Mouse (Mus musculus): ENCODE measurements around the gene Nrgn. TPM values are rescaled to one million over a fixed set of nuclear protein-coding genes. Genes with fewer than 3 reads are reported as not detected.

Gene Nrgn
- polyA plus RNA-seq (2014; fragmentation: Illumina TruSeq; extraction: RNeasy Lipid Tissue Mini Kit (QIAGEN cat#74804); ENCODE audit: low read depth, low replicate concordance) = 21.5 TPM

DNA sequence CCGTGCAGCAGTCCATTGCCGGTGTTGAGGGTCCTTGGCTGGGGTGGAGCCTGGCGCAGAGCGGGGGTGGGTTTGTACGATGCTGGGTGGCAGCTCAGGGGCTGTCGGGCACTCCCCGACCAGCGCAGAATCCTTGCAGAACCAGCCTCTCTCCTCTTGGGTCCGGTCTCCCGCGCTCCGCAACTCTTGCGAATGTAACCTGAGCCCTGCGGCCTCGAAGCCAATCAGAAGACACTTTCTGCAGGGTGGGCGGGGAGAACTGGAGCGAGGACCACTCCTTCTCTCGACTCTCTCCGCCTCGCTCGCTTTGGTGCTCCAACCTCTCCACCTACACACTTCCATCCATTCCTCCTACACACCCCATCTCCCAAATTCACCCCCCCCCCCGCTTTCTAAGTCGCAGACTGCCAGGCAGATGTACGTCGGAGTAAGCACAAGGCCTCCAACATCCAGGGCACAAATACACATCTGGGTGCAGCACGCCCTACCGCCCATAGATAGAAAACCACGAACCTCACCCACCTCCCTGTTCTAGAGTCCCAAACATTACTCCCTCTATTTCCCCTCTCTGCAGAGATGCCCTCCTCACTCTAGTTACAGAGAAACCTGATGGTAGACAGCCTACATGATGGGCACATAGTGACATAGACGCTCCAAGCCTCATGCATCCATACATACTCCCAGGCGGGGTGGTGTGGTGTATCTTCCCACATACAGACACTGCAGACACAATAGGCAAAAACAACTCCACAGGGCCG lies at the start of gene Nrgn:
Gene Nrgn, minus strand, starts transcription at position 369 of the 758 bp plus-strand sequence.

GRCm38 (mm10) chr9:37554838-37555748 lies 2.4 kb upstream of the Nrgn start, which contains the start of gene Siae:
Siae (plus strand) TSS chr9:37555698.

DNA sequence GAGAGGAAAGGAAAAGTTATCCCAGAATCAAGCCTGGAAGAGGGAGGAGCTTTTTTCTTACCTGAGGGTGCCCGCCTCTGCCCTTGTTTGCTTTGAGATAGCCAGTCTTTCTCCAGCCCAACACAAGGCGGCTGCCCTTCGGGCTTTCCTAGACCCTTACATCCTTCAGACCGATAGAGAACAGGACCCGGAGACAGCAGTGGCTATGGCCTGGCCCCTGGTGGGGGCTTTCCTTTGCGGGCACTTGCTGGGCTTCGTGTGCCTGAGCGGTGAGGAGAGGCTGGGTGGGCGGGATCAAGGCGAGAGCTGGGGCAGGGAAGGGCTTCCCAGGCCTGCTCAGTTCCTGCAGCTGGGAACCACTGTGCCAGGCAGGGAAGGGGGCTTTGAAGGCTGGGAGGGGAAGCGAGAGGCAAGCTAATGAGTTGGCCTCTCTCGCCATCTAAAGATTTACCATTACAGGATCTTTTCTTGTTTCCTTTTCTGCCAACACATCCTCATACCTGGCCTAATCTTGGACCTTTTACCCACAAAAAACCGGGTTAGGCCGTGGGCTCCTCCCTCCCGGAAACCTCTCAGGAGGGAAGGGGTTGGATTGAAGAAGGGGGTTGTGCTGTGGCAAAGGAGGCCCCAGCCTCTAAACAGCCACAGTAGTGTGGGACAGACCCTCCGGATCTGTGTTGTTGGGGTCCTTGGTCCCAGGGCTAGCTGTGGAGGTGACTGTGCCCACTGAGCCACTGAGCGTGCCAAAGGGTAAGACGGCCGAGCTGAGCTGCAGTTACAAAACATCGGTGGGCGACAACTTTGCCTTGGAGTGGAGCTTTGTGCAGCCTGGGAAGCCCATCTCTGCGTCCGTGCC lies 13.3 kb downstream of the Nrgn start, which contains the start of gene Vsig2:
Gene Vsig2, plus strand, starts transcription at position 86 of the 856 bp plus-strand sequence.

GRCm38 (mm10) chr9:37527396-37528224 lies 25.1 kb downstream of the Nrgn start, which contains the start of gene Esam:
Esam (plus strand) TSS chr9:37528078.

Other genes starting within 250 kb of the Nrgn start
- gene Ccdc15, start 204.5 kb downstream of the Nrgn start, polyA plus RNA-seq (2014; fragmentation: Illumina TruSeq; extraction: RNeasy Lipid Tissue Mini Kit (QIAGEN cat#74804); ENCODE audit: low read depth, low replicate concordance) = 1.3 TPM
- gene Hepacam, start 185.6 kb downstream of the Nrgn start, polyA plus RNA-seq (2014; fragmentation: Illumina TruSeq; extraction: RNeasy Lipid Tissue Mini Kit (QIAGEN cat#74804); ENCODE audit: low read depth, low replicate concordance) = 0.82 TPM
- gene Robo4, start 151.0 kb downstream of the Nrgn start, polyA plus RNA-seq (2014; fragmentation: Illumina TruSeq; extraction: RNeasy Lipid Tissue Mini Kit (QIAGEN cat#74804); ENCODE audit: low read depth, low replicate concordance) = 18.7 TPM
- gene Robo3, start 119.7 kb downstream of the Nrgn start, polyA plus RNA-seq (2014; fragmentation: Illumina TruSeq; extraction: RNeasy Lipid Tissue Mini Kit (QIAGEN cat#74804); ENCODE audit: low read depth, low replicate concordance) = 0.20 TPM
- gene Msantd2, start 63.6 kb downstream of the Nrgn start, polyA plus RNA-seq (2014; fragmentation: Illumina TruSeq; extraction: RNeasy Lipid Tissue Mini Kit (QIAGEN cat#74804); ENCODE audit: low read depth, low replicate concordance) = 23.1 TPM
- 53.7 TPM for gene Esam, start 24.8 kb downstream of the Nrgn start, polyA plus RNA-seq (2014; fragmentation: Illumina TruSeq; extraction: RNeasy Lipid Tissue Mini Kit (QIAGEN cat#74804); ENCODE audit: low read depth, low replicate concordance)
- gene Vsig2, start 13.6 kb downstream of the Nrgn start, polyA plus RNA-seq (2014; fragmentation: Illumina TruSeq; extraction: RNeasy Lipid Tissue Mini Kit (QIAGEN cat#74804); ENCODE audit: low read depth, low replicate concordance) = 14.4 TPM
- 19.3 TPM for gene Siae, start 2.8 kb upstream of the Nrgn start, polyA plus RNA-seq (2014; fragmentation: Illumina TruSeq; extraction: RNeasy Lipid Tissue Mini Kit (QIAGEN cat#74804); ENCODE audit: low read depth, low replicate concordance)
- 56.0 TPM for gene Spa17, start 60.8 kb upstream of the Nrgn start, polyA plus RNA-seq (2014; fragmentation: Illumina TruSeq; extraction: RNeasy Lipid Tissue Mini Kit (QIAGEN cat#74804); ENCODE audit: low read depth, low replicate concordance)
- gene Tbrg1, start 104.4 kb upstream of the Nrgn start, polyA plus RNA-seq (2014; fragmentation: Illumina TruSeq; extraction: RNeasy Lipid Tissue Mini Kit (QIAGEN cat#74804); ENCODE audit: low read depth, low replicate concordance) = 84.2 TPM
- gene Panx3, start 116.3 kb upstream of the Nrgn start, polyA plus RNA-seq (2014; fragmentation: Illumina TruSeq; extraction: RNeasy Lipid Tissue Mini Kit (QIAGEN cat#74804); ENCODE audit: low read depth, low replicate concordance) = not detected
- not detected for gene Olfr160, start 163.3 kb upstream of the Nrgn start, polyA plus RNA-seq (2014; fragmentation: Illumina TruSeq; extraction: RNeasy Lipid Tissue Mini Kit (QIAGEN cat#74804); ENCODE audit: low read depth, low replicate concordance)
- not detected for gene Olfr874, start 192.2 kb upstream of the Nrgn start, polyA plus RNA-seq (2014; fragmentation: Illumina TruSeq; extraction: RNeasy Lipid Tissue Mini Kit (QIAGEN cat#74804); ENCODE audit: low read depth, low replicate concordance)
- not detected for gene Olfr875, start 219.0 kb upstream of the Nrgn start, polyA plus RNA-seq (2014; fragmentation: Illumina TruSeq; extraction: RNeasy Lipid Tissue Mini Kit (QIAGEN cat#74804); ENCODE audit: low read depth, low replicate concordance)

Data from adipose tissue, adult 10 weeks (tissue).